In the genomic region with DNA sequence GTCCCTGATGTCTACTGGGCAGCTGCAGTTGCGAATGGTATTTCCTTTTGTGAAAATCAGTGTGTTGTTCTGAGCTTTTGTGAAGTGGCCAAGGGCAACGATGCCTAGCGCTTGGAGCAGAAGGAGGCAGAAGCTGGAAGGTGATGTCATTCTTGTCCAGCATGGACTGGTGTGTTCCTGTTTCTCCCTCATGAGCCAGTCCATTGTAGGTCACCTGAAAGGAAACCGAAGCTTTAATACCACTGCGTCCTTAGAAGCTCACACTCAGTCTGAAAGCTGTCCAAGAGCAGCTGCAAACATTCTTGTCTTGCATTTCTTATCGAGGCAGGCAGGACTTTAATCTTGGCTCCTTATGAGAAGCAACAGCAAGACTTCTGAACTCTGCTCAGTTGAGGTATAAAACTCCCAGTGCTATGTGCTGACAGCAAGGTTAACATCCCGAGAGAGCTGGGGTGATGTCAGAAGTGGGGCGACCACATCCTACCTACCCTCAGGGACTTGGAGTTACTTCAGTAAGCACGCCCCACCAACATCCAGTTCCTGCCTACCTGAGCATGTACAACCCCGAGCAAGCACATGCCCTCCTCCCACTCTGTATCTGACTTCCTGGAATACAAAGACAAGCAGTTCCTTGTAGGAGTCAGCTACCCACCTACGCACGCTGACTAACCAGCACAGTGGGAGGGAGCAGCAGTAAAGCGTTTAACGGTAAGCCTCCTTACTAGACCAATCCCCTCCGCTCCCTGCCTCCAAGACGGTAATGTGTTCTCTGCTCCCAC, we compare ENCODE assay signal across 9 mouse cellular contexts. TPM values are rescaled to one million over a fixed set of nuclear protein-coding genes. Genes with fewer than 3 reads are reported as not detected.
A peak's percentile ranks its signal among the peaks of the same experiment; 100 is the strongest.
DNase-seq lines count a peak whose midpoint lies in the region; ATAC-seq and TF ChIP-seq lines count a peak whose summit lies in the region.
"Had no signal": no experiment of that assay in that cellular context is flagged by ENCODE, and none has a peak within 500 bp of the region (broad histone marks: within the 10 kb centered on the region; RNA-seq: fewer than 3 reads in every experiment).

No protein-coding gene starts in this region.

- H3K9me3 ChIP-seq in heart, embryonic 14.5 days (ENCODE audit: control insufficient read depth, low read length) = no peaks in the 10 kb centered on the region
- H3K9me3 ChIP-seq in G1E (replicated peaks) = no peaks in the 10 kb centered on the region
- H3K9me3 ChIP-seq in hindbrain, embryonic 10.5 days = no peaks in the 10 kb centered on the region

- no peak for TF ChIP-seq CTCF in G1E (IDR thresholded peaks at IDR 0.05; ENCODE audit: low read depth, low read length)
- TF ChIP-seq CTCF in left cerebral cortex, adult 2 months (IDR thresholded peaks at IDR 0.05) = no peak

- H3K4me3 ChIP-seq in heart, embryonic 14.5 days (ENCODE audit: control insufficient read depth in 1 of 2, insufficient read depth in 1 of 2, low read depth in 1 of 2, low read length in 2 of 2) = no peak overlapping the region
- H3K4me3 ChIP-seq in G1E (ENCODE audit: low read depth, low read length) = peak overlapping the region; percentile 62
- no peak overlapping the region for H3K4me3 ChIP-seq in left cerebral cortex, adult 2 months
- no peak overlapping the region for H3K4me3 ChIP-seq in hindbrain, embryonic 10.5 days

- H3K4me2 ChIP-seq in heart, embryonic 14.5 days (ENCODE audit: low read length) = peak overlapping the region; percentile 20; the same call in 1 of the 2 replicates

- 47% methylated on average over 16 of the region's 16 CpGs for WGBS in heart, embryonic 14.5 days
- WGBS in hindbrain, embryonic 10.5 days = 62% methylated on average over 16 of the region's 16 CpGs

- intact Hi-C loops in heart, postnatal 36 days (cut with DNase I) = no loop called here
- intact Hi-C loops in left cerebral cortex, adult 2 months (cut with DNase I) = loop anchor here (1.0 kb wide), 1 partner anchor 12 kb away; a partner anchor contains a TSS

- H3K27me3 ChIP-seq in heart, embryonic 14.5 days (ENCODE audit: control insufficient read depth, insufficient read depth, low read length) = 0 out of 2 replicates have a peak, but pooled peaks cover under 1% of the 10 kb centered on the region
- H3K27me3 ChIP-seq in G1E (ENCODE audit: insufficient read depth, low read length) = no peaks in the 10 kb centered on the region
- peaks cover 5% of the 10 kb centered on the region; the same call in 1 of the 2 replicates for H3K27me3 ChIP-seq in hindbrain, embryonic 10.5 days (ENCODE audit: insufficient read depth, poor library complexity, severe bottlenecking)

- no peaks in the 10 kb centered on the region for H3K36me3 ChIP-seq in heart, embryonic 14.5 days (ENCODE audit: control insufficient read depth, insufficient read depth, low read length)
- peaks cover 3% of the 10 kb centered on the region for H3K36me3 ChIP-seq in G1E (replicated peaks)
- no peaks in the 10 kb centered on the region for H3K36me3 ChIP-seq in hindbrain, embryonic 10.5 days

- H3K9ac ChIP-seq in heart, embryonic 14.5 days (ENCODE audit: low read length) = no peak overlapping the region

- H3K4me1 ChIP-seq in heart, embryonic 14.5 days (ENCODE audit: control insufficient read depth in 2 of 2, insufficient read depth in 2 of 2, low read length in 2 of 2) = no peaks in the 10 kb centered on the region
- H3K4me1 ChIP-seq in G1E (ENCODE audit: insufficient read depth, low read depth, low read length) = peaks cover 76% of the 10 kb centered on the region
- H3K4me1 ChIP-seq in hindbrain, embryonic 10.5 days (replicated peaks) = 0 out of 2 replicates have a peak, but pooled peaks cover 4% of the 10 kb centered on the region

- no peak for ATAC-seq in heart, embryonic 14.5 days (ENCODE audit: insufficient number of reproducible peaks, insufficient read depth, low FRiP score, low read depth)
- peak; percentile 95 for ATAC-seq in G1E (ENCODE audit: extremely low read depth, insufficient number of reproducible peaks, low FRiP score, poor library complexity, severe bottlenecking)
- ATAC-seq in granulocyte monocyte progenitor cell, adult 5-6 weeks (replicated peaks; ENCODE audit: poor library complexity, severe bottlenecking) = peak; percentile 83

- DNase-seq in heart, postnatal 36 days = no peak
- DNase-seq in G1E (ENCODE audit: low spot score) = peak; percentile 73
- peak; percentile 50 to 66 for DNase-seq in left cerebral cortex, adult 2 months (ENCODE audit: extremely low spot score in 1 of 2, low spot score in 2 of 2)
- DNase-seq in thymus, adult 18-20 months = peak; percentile 34 to 67
- no peak for DNase-seq in urinary bladder, postnatal 10 days (ENCODE audit: low spot score)
- DNase-seq in hindbrain, embryonic 10.5 days (ENCODE audit: low spot score) = no peak

- H3K27ac ChIP-seq in heart, embryonic 14.5 days (replicated peaks in 1 of 2; ENCODE audit: control insufficient read depth in 1 of 2, insufficient read depth in 1 of 2, low read depth in 2 of 2, low read length in 2 of 2) = no peak overlapping the region
- no peak overlapping the region for H3K27ac ChIP-seq in left cerebral cortex, adult 2 months
- no peak overlapping the region for H3K27ac ChIP-seq in hindbrain, embryonic 10.5 days

RNA-seq across cellular contexts. Expression of a gene that starts 11.9 kb away (rescaled TPM):
- polyA plus RNA-seq in heart, embryonic 14.5 days (2014; fragmentation: Nextera tagmentation; extraction: Ambion mirVana) = 42.7 and 45.1 TPM in 2 replicates
- 10 to 100 TPM; 13.1 to 13.5 TPM for total RNA-seq in heart, postnatal 36 days (2021)
- total RNA-seq in G1E (2014; fragmentation: Nextera tagmentation) (222 and 254 TPM in 2 replicates), G1E (2017) (99.4 and 116 TPM in 2 replicates)
- 45.6 and 45.9 TPM in 2 replicates for polyA plus RNA-seq in G1E (2012)
- total RNA-seq in granulocyte monocyte progenitor cell, adult 5-6 weeks (2014; fragmentation: Nextera tagmentation) = 77.7 and 114 TPM in 2 replicates
- total RNA-seq in granulocyte monocyte progenitor cell, adult 5-6 weeks (2017) = 77.8 and 112 TPM in 2 replicates
- total RNA-seq in left cerebral cortex, adult 2 months (2021) = 10 to 100 TPM; 66.1 to 76.5 TPM
- 54.4 and 58.3 TPM in 2 replicates for polyA plus RNA-seq in hindbrain, embryonic 10.5 days (2016; fragmentation: Nextera tagmentation; extraction: Ambion mirVana)

RNA-seq across cellular contexts. Expression of a gene that starts 38.7 kb away (rescaled TPM):
- 0.18 and 0.19 TPM in 2 replicates for polyA plus RNA-seq in heart, embryonic 14.5 days (2014; fragmentation: Nextera tagmentation; extraction: Ambion mirVana)
- total RNA-seq in heart, postnatal 36 days (2021) = under 1 TPM in 1 of 2 experiments, not detected in 1; 0.19 TPM
- total RNA-seq in G1E (2014; fragmentation: Nextera tagmentation) = 4.6 and 8.2 TPM in 2 replicates
- total RNA-seq in G1E (2017) = 0.98 and 1.3 TPM in 2 replicates
- 0.07 TPM in 1 of 2 replicates, not detected in the other for polyA plus RNA-seq in G1E (2012)
- not detected in 2 replicates for total RNA-seq in granulocyte monocyte progenitor cell, adult 5-6 weeks (2014; fragmentation: Nextera tagmentation)
- 0.88 TPM in 1 of 2 replicates, not detected in the other for total RNA-seq in granulocyte monocyte progenitor cell, adult 5-6 weeks (2017)
- under 1 TPM; 0.72 to 0.91 TPM for total RNA-seq in left cerebral cortex, adult 2 months (2021)
- polyA plus RNA-seq in hindbrain, embryonic 10.5 days (2016; fragmentation: Nextera tagmentation; extraction: Ambion mirVana) = 0.11 and 0.27 TPM in 2 replicates
- polyA plus RNA-seq: limb, embryonic 11.5 days had no signal

RNA-seq across cellular contexts. Expression of a gene that starts 45.1 kb away (rescaled TPM):
- polyA plus RNA-seq in heart, embryonic 14.5 days (2014; fragmentation: Nextera tagmentation; extraction: Ambion mirVana) = 14.1 and 16.5 TPM in 2 replicates
- total RNA-seq in heart, postnatal 36 days (2021) = 10 to 100 TPM; 29.1 to 29.6 TPM
- total RNA-seq in G1E (2014; fragmentation: Nextera tagmentation) = 109 and 118 TPM in 2 replicates
- total RNA-seq in G1E (2017) = 32.8 and 37.7 TPM in 2 replicates
- polyA plus RNA-seq in G1E (2012) = 59.5 and 64.8 TPM in 2 replicates
- total RNA-seq in granulocyte monocyte progenitor cell, adult 5-6 weeks (2014; fragmentation: Nextera tagmentation) = 35.8 and 46.0 TPM in 2 replicates
- 23.8 and 25.2 TPM in 2 replicates for total RNA-seq in granulocyte monocyte progenitor cell, adult 5-6 weeks (2017)
- 100 to 1,000 TPM; 339 TPM for total RNA-seq in left cerebral cortex, adult 2 months (2021)
- 14.2 and 19.3 TPM in 2 replicates for polyA plus RNA-seq in hindbrain, embryonic 10.5 days (2016; fragmentation: Nextera tagmentation; extraction: Ambion mirVana)

Comparison
In these comparisons a context has a peak if more than half of its experiments do, and no peak if none do; other contexts are left out.
1. DNase-seq: peak in G1E (single experiment), left cerebral cortex, adult 2 months (2 of 2) and thymus, adult 18-20 months (2 of 2); none in heart, postnatal 36 days (0 of 2), urinary bladder, postnatal 10 days (single experiment) and hindbrain, embryonic 10.5 days (single experiment).
2. RNA of a gene that starts 11.9 kb away (total RNA-seq): 99.4 to 254 TPM in G1E, 77.7 to 114 TPM in granulocyte monocyte progenitor cell, adult 5-6 weeks and 66.1 to 76.5 TPM in left cerebral cortex, adult 2 months; 13.1 to 13.5 TPM in heart, postnatal 36 days; every median in the first group is over 4 times any median in the second.